Mouse (Mus musculus) G1E (cell line): Measurements from ENCODE around the gene Ccr1l1. TPM values are rescaled to one million over a fixed set of nuclear protein-coding genes. Genes with fewer than 3 reads are reported as not detected.

ENCODE experiments used
- ATAC-seq: 2 replicates; pipeline ENCODE4 v1.8.0; 2016; ENCODE audit warnings: mild to moderate bottlenecking; ENCODE audit not compliant: insufficient number of reproducible peaks, poor library complexity, low FRiP score, severe bottlenecking; ENCODE audit errors: extremely low read depth
- DNase-seq: peaks from one replicate; pipeline ENCODE4 v3.0.0; 2012; ENCODE audit warnings: low spot score
- H3K27me3 ChIP-seq: 2 replicates; pipeline ENCODE4 v1.6.1; 2012; ENCODE audit warnings: mild to moderate bottlenecking, low read length, inconsistent platforms; ENCODE audit not compliant: insufficient read depth
- H3K36me3 ChIP-seq: replicated peaks from 2 replicates; pipeline ENCODE3; 2012; ENCODE audit warnings: mild to moderate bottlenecking, inconsistent platforms
- H3K4me1 ChIP-seq: 2 replicates; pipeline ENCODE4 v1.6.1; 2012; ENCODE audit warnings: low read depth, low read length, inconsistent platforms, mixed read lengths; ENCODE audit not compliant: insufficient read depth
- H3K4me3 ChIP-seq: 2 replicates; pipeline ENCODE4 v1.5.1; 2012; ENCODE audit warnings: low read depth, mild to moderate bottlenecking, inconsistent platforms, low read length, moderate library complexity, mixed read lengths
- H3K9me3 ChIP-seq: replicated peaks from 2 replicates; pipeline ENCODE4 v1.6.1; 2012; ENCODE audit warnings: inconsistent platforms
- CTCF ChIP-seq: IDR thresholded peaks from 2 replicates; pipeline ENCODE4 v1.5.1; 2012; ENCODE audit warnings: low read depth, low read length, inconsistent platforms, mixed read lengths
- GATA1 ChIP-seq: IDR thresholded peaks from 2 replicates; pipeline ENCODE4 v1.6.1; 2012; ENCODE audit warnings: borderline replicate concordance, low read length, inconsistent platforms, mixed read lengths
- GATA2 ChIP-seq: IDR thresholded peaks from 2 replicates; pipeline ENCODE4 v1.6.1; 2012; ENCODE audit warnings: low read depth, low read length, inconsistent platforms, borderline replicate concordance
- POLR2AphosphoS5 ChIP-seq: IDR thresholded peaks from 2 replicates; pipeline ENCODE4 v1.6.1; 2012; ENCODE audit warnings: low read depth, low read length, inconsistent platforms; ENCODE audit not compliant: insufficient replicate concordance
- TAL1 ChIP-seq: conservative IDR thresholded peaks from 2 replicates; pipeline ENCODE4 v1.6.1; 2012; ENCODE audit warnings: low read depth, low read length, inconsistent platforms, mixed read lengths
- polyA plus RNA-seq: library from polyadenylated mRNA; stranded (reverse); fragments of >175 nt; gene quantifications from 2 replicates; pipeline ENCODE4 v1.2.3, GENCODE M21; 2012
- total RNA-seq, 2 experiments: library from RNA; stranded (forward) in 1 of 2; stranded (reverse) in 1 of 2; fragments of 200-1000 nt in 1 of 2; fragments of >200 nt in 1 of 2; fragmentation: Nextera tagmentation in 1 of 2; gene quantifications; 2 replicates each; pipeline ENCODE4 v1.2.3; 2014 to 2017

Gene Ccr1l1
- total and polyA plus RNA-seq, 3 experiments = 0.11 TPM; not detected in 2

GRCm38 (mm10) chr9:123936604-123937280 is 41.5 kb downstream of the Ccr1l1 start:
- peak; percentile 59 for DNase-seq
- peaks cover 51% of the 10 kb centered on the region for H3K4me1 ChIP-seq
- H3K27me3 ChIP-seq = no peaks in the 10 kb centered on the region

DNA sequence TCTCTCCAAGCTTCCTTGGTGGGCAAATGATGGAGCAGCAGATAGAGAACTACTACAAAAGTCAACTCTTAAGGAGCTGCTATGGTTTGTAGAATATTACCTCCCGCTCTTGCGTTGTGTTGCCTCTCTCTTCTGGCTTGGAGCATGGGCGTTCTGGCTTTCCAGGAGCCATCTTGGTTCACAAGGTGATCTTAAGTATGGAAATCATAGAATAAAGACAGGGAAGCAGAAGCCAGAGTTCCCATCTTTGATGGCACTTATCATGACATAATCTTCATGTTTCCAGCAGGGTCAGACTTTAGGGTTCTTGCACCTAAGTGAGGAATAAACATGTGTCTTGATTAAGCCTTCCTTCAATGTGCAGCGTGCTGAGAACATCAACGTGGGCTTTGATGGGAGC is 42.4 kb downstream of the Ccr1l1 start:
- ATAC-seq (no peak), DNase-seq (peak; percentile 43)
- Histone ChIP-seq H3K4me1 (peaks cover 52% of the 10 kb centered on the region), H3K36me3 (peaks cover 52% of the 10 kb centered on the region), H3K4me3 (no peak overlapping the region), H3K9me3 (no peaks in the 10 kb centered on the region), H3K27me3 (no peaks in the 10 kb centered on the region)
- no peak for TF ChIP-seq POLR2AphosphoS5
- no peak for TF ChIP-seq GATA2
- no peak for TF ChIP-seq CTCF
- no peak for TF ChIP-seq TAL1
- TF ChIP-seq GATA1 = no peak

More at GRCm38 (mm10) chr9:123936604-123937280, 41.5 kb downstream of the Ccr1l1 start:
- no peak for TF ChIP-seq POLR2AphosphoS5
- TF ChIP-seq CTCF = no peak
- no peak for TF ChIP-seq TAL1
- no peak for TF ChIP-seq GATA1
- TF ChIP-seq GATA2 = no peak
- no peak for ATAC-seq
- H3K4me3 ChIP-seq = no peak overlapping the region
- no peaks in the 10 kb centered on the region for H3K9me3 ChIP-seq
- H3K36me3 ChIP-seq = peaks cover 45% of the 10 kb centered on the region

DNA sequence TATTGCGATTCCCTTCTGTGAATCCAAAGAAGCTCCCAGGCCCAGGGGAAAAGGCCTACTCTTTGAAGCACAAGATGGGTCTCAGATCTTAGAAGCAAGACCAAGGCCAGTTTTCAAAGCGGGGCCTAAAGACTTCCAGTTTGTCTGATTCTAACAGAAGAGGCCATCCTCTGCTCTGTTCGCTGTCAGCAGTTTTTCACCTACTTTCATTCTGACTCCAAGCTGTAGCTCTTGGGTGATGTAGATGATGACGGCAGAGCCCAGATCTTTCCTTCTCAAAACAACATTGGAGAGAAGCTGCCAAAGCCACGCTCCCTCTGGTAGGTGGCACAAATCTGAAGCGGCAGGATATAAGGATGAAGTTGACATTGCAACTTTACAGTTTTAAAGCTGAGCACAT is 42.9 kb downstream of the Ccr1l1 start:
- ATAC-seq (no peak), DNase-seq (peak; percentile 28)
- TF ChIP-seq CTCF = no peak
- no peak for TF ChIP-seq TAL1
- TF ChIP-seq GATA1 = no peak
- TF ChIP-seq POLR2AphosphoS5 = no peak
- no peak for TF ChIP-seq GATA2
- Histone ChIP-seq H3K27me3 (no peaks in the 10 kb centered on the region), H3K36me3 (peaks cover 56% of the 10 kb centered on the region), H3K4me1 (peaks cover 53% of the 10 kb centered on the region), H3K4me3 (no peak overlapping the region), H3K9me3 (no peaks in the 10 kb centered on the region)

- H3K27me3 ChIP-seq = no peaks in the 10 kb centered on the region
- H3K4me1 ChIP-seq = peaks cover 67% of the 10 kb centered on the region
- no peak overlapping the region for H3K4me3 ChIP-seq
- DNase-seq (peak; percentile 33), ATAC-seq (no peak)
- no peaks in the 10 kb centered on the region for H3K9me3 ChIP-seq
- H3K36me3 ChIP-seq = peaks cover 63% of the 10 kb centered on the region
- TF ChIP-seq GATA1 (no peak), GATA2 (no peak), TAL1 (no peak), CTCF (no peak), POLR2AphosphoS5 (no peak)
Measured at GRCm38 (mm10) chr9:123933716-123934445, 44.3 kb downstream of the Ccr1l1 start.

DNA sequence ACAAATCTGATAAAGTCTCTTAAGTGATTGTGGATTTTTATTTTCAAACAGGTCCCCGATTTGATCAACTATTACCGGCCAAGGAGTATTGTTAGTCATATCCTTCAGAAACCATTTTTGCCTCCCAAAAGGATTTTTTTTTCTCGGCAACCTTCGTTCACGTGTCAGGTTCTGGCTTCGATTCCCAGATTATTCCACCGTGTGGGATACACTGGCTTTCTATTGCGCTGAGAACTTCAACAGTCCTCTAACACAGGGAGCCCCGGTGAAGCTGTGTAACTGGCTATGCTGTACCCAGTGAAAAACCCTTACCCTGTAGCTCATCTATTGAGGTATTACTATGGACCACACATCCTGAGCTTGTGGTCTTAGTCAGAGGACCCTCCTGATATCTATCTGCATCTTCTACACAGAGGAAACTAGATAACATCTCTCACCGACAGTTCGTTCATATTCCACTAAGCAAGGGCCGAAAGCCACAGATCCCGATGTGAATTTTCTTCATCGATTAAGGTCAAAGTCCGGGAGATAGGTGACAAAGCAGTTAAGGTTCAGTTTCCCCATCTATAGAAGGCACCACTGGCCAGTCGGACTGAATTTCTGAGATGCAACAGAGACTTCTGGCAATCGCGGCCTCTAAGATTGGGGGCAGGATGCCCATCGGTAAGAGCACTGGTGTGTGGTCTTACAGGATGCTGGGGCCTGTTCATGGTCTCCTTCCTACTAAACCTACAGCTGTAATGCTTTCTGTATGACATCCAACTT is 45.1 kb downstream of the Ccr1l1 start:
- Histone ChIP-seq H3K4me1 (peaks cover 75% of the 10 kb centered on the region), H3K4me3 (no peak overlapping the region), H3K36me3 (peaks cover 70% of the 10 kb centered on the region), H3K27me3 (no peaks in the 10 kb centered on the region), H3K9me3 (no peaks in the 10 kb centered on the region)
- no peak for TF ChIP-seq GATA1
- no peak for TF ChIP-seq TAL1
- TF ChIP-seq GATA2 = no peak
- TF ChIP-seq POLR2AphosphoS5 = no peak
- TF ChIP-seq CTCF = no peak
- no peak for ATAC-seq
- DNase-seq = peak; percentile 42
